Mouse (Mus musculus) cerebellum, postnatal 10 days (tissue): ENCODE results near the gene Ncapg.

Source experiments
- DNase-seq, 2 experiments: peaks; one replicate each; pipeline ENCODE4 v3.0.0; 2021; ENCODE audit warnings: mixed read lengths in 2 of 2

Gene Ncapg

DNA sequence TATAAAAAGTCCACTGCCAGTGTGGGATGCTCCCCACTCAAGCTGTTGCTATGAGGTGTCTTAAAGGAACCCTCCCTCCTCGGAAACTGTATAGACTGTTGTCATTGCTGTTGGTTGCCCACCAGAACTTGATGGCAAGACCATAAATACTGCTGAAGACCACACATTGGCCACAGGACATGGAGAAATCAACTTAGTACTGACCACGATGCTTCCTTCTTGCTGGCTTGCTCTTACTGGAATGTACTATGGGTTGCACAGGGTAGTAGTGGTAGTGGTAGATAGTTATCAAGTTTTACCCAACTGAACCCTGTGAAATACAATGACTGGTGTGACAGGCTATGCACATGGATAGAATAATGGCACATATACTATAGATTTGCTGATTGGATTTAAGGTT lies 37.1 kb downstream of the Ncapg start:
- no peak for DNase-seq

DNA sequence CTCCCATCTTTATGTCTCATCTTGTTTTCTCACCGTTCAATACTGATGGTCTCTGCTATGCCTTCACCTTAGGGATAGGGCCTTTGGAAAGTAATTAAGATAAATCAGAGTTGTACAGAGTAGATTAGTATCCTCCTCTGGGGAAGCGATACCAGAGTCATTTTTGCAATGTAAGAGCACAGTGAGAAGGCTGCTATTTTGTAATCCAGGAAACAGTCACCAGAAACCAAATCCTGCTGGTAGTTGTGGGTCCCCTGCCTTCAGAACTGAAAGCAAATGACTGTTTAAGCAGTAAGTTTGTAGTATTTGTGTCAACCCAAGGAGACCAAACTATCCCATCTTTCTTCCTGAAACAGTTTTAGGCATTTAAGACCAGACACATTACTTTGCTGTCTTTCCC lies 39.9 kb downstream of the Ncapg start:
- DNase-seq: no peak

GRCm38 (mm10) chr5:45718848-45719488 lies 49.2 kb downstream of the Ncapg start:
- DNase-seq: no peak

DNA sequence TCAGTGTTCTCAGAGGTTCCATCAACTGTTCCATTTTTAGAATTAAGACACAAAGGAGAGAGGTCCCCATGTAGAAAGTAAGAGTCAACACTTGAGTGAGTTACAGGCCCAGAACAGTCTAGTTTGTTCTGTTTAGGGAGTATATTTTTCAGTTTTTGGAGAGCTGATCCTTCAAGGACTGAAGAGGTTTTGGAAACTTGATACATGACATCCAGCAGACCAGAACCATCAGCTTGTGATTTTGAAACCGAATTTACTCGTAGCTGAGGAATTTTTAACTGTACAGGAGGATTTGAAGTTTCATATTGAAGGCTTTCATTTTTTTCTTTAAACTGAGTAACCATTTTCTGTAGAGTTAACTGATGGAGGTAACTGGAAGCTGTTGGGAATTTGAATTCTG lies 64.0 kb downstream of the Ncapg start:
- no peak for DNase-seq

DNA sequence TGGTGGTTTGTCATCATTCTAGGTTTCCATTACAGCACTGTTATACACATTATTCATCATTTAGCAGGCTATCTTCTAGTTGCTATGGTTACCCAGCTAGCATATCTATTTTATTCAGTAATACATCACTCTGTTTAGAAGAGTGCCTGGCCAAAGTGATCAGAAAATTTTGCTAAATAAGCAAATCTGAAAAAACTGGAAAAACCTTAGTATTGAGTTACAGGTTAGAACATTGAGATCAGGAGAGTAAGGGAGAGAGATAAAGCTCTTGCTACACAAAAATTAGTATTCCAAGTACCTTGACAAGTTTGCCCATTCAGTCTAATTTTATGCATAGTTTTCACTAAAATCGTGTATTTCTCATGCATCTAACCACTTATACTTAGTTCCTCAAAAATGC lies 68.2 kb downstream of the Ncapg start:
- DNase-seq: no peak
